Mouse (Mus musculus) forebrain, embryonic 14.5 days (tissue): ENCODE results near the gene Heatr5a. TPM values are rescaled to one million over a fixed set of nuclear protein-coding genes. Genes with fewer than 3 reads are reported as not detected.

Experiments
- ATAC-seq: fragments of 200-750 bp; cut with Nextera tagmentation; 2 replicates; pipeline ENCODE4 v1.8.0; 2017; ENCODE audit warnings: mild to moderate bottlenecking, moderate library complexity
- DNase-seq: peaks from one replicate; pipeline ENCODE4 v3.0.0-alpha.2; 2015; ENCODE audit warnings: low spot score
- H3K27ac ChIP-seq: fragments of 300-500 bp; sonication (generic); 2 replicates; pipeline ENCODE4 v1.5.1; 2014; ENCODE audit warnings: low read depth, mild to moderate bottlenecking, control low read depth, low read length, moderate library complexity
- H3K27me3 ChIP-seq: fragments of 300-500 bp; sonication (generic); replicated peaks from 2 replicates; pipeline ENCODE4 v1.6.1; 2014; ENCODE audit warnings: low read length, control low read depth, mixed read lengths; ENCODE audit not compliant: control insufficient read depth, insufficient read depth
- H3K36me3 ChIP-seq: fragments of 300-500 bp; sonication (generic); 2 replicates; pipeline ENCODE4 v1.6.1; 2014; ENCODE audit warnings: low read length, control low read depth; ENCODE audit not compliant: control insufficient read depth, insufficient read depth
- H3K4me1 ChIP-seq: fragments of 300-500 bp; sonication (generic); 2 replicates; pipeline ENCODE4 v1.6.1; 2014; ENCODE audit warnings: antibody characterized with exemption, low read length, control low read depth; ENCODE audit not compliant: control insufficient read depth, insufficient read depth
- H3K4me2 ChIP-seq: fragments of 300-500 bp; sonication (generic); 2 replicates; pipeline ENCODE4 v1.6.1; 2014; ENCODE audit warnings: mild to moderate bottlenecking, control low read depth, low read length
- H3K4me3 ChIP-seq: fragments of 300-500 bp; sonication (generic); 2 replicates; pipeline ENCODE4 v1.5.1; 2014; ENCODE audit warnings: low read depth, low read length, control low read depth
- H3K9ac ChIP-seq: fragments of 300-500 bp; sonication (generic); 2 replicates; pipeline ENCODE4 v1.6.1; 2014; ENCODE audit warnings: mild to moderate bottlenecking, low read length, control low read depth, moderate library complexity
- H3K9me3 ChIP-seq: fragments of 300-500 bp; sonication (generic); replicated peaks from 2 replicates; pipeline ENCODE4 v1.6.1; 2016; ENCODE audit warnings: low read length, control low read depth, mixed read lengths; ENCODE audit not compliant: control insufficient read depth
- WGBS: fragments of 180-500 bp; shearing (Covaris S2); extraction: QIAGEN DNeasy Blood & Tissue Kit; methylation state at CpG from one replicate; pipeline ENCODE4 v1.1.7; 2014; 5-methylcytosine and 5-hydroxymethylcytosine counted together
- polyA plus RNA-seq: library from polyadenylated mRNA; unstranded; fragments of >200 nt; fragmentation: Nextera tagmentation; extraction: Ambion mirVana; gene quantifications from 2 replicates; pipeline ENCODE4 v1.2.1, GENCODE M21; 2014

Heatr5a gene
- polyA plus RNA-seq, 1 experiment from 2014 or later: 4.8 TPM

DNA sequence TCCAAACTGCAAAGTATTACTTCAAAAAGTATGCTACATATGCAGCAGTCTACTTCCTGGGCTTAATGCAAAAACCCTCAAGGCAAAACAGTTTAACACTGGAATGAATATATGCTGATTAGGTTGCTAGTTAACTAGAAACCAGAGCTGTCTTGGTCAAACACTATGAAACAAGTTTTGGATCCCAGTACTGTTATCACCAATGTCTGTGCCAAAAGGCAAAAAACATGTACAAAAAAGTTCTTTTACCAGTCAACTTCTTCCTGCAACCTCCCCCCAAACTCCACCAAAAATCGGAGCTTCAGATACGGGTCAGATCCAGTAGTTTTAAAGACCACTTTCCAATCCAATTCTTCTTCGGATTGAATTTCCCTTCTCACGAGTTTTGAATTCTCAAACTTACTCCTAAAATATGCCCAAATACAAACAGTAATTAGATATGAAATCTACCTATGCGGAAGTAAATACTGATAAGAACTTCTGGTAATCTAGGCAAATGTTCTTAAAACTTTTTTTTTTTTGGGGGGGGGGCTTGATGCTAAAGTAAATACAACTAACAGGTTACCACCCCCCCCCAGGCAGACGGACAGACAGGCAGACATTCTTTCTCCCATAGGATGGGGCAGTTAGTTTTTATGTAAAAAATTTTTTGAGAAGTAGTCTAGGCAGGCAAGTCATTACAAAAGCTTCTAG is 143.0 kb downstream of the Heatr5a start:
- WGBS: 29% methylated on average over 6 of the region's 6 CpGs
- DNase-seq (no peak), ATAC-seq (no peak)
- Histone ChIP-seq H3K9ac (peak overlapping the region; percentile 100), H3K27me3 (no peaks in the 10 kb centered on the region), H3K36me3 (peaks cover 8% of the 10 kb centered on the region), H3K9me3 (no peaks in the 10 kb centered on the region), H3K4me1 (peaks cover 5% of the 10 kb centered on the region), H3K4me3 (peak overlapping the region; percentile 95), H3K4me2 (peak overlapping the region; percentile 74), H3K27ac (peak overlapping the region; percentile 98)

Other genes with a start within 250 kb of the Heatr5a start
- 31.1 and 37.1 TPM in 2 replicates for gene Hectd1, start 141.8 kb downstream of the Heatr5a start, polyA plus RNA-seq
- gene Dtd2, start 35.2 kb upstream of the Heatr5a start, polyA plus RNA-seq: 16.1 and 16.2 TPM in 2 replicates
- not detected in 2 replicates for gene Gpr33, start 56.7 kb upstream of the Heatr5a start, polyA plus RNA-seq
- gene Nubpl, start 126.4 kb upstream of the Heatr5a start, polyA plus RNA-seq: 8.5 TPM in 2 replicates